Mouse (Mus musculus): ENCODE measurements around the gene Kif19a. TPM values are rescaled to one million over a fixed set of nuclear protein-coding genes. Genes with fewer than 3 reads are reported as not detected.

The Kif19a gene
- polyA plus RNA-seq, 1 experiment, result not detected

DNA sequence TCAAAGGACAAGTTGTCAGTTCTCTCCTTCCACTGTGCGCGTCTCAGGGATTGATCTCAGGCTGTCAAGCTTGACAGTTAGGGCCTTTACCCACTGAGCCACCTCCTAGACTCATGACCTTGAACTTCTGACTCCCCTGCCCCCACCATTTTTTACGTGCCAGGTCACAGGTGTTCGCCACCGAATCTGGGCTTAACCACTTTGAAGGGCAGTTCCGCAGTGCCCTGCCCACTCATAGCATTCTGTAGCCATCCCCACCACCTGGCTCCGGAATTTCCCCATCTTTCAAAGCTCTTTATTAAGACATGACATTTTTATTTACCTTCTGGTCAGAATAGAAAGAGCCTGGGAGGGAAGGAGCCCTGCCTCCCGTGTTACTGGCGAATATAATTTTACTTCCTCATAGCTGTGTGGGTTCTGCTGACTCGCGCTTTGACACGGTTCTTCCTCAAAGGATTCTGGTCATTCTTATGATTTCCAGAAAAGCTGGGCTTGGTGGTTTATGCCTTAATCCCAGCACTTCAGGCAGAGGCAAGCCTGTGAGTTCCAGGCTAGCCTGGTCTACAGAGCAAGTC lies 17.5 kb upstream of the Kif19a start:
- Histone ChIP-seq H3K9me3 (ENCODE audit: control insufficient read depth, low read length) (no peaks in the 10 kb centered on the region), H3K4me3 (replicated peaks) (no peak overlapping the region), H3K36me3 (ENCODE audit: control insufficient read depth) (no peaks in the 10 kb centered on the region), H3K27me3 (ENCODE audit: control insufficient read depth) (0 out of 2 replicates have a peak, but pooled peaks cover 2% of the 10 kb centered on the region), H3K4me1 (ENCODE audit: control insufficient read depth) (no peaks in the 10 kb centered on the region; the same call in 1 of the 2 replicates)
- TF ChIP-seq TAL1 (IDR thresholded peaks at IDR 0.05; ENCODE audit: low read length), result no peak
- TF ChIP-seq GATA1 (IDR thresholded peaks at IDR 0.05; ENCODE audit: low read length), result no peak

DNA sequence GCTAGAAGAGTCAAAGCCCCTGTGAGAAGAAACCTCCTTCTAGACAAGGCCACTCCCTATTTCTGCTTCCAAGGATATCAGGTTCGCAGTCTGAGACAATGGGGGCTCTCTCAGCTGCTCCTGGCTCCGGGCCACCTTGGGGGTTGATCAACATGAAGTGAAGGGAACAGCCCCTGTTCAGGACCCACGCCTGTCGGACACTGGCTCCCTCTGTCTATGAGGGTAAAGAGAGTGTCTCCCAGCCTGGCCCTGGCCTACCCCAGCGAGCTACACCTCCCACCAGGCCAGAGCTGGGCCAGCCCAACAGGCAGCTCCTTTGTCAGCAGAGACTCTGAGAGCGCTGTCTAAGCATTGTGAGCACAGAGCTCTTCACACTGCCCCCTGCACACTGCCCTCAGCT lies 4.7 kb downstream of the Kif19a start:
- Histone ChIP-seq H3K9me3 (ENCODE audit: control insufficient read depth, low read length) (no peaks in the 10 kb centered on the region), H3K27me3 (ENCODE audit: control insufficient read depth) (peaks cover 17% of the 10 kb centered on the region), H3K4me3 (replicated peaks) (no peak overlapping the region), H3K36me3 (ENCODE audit: control insufficient read depth) (no peaks in the 10 kb centered on the region), H3K4me1 (ENCODE audit: control insufficient read depth) (peaks cover 5% of the 10 kb centered on the region)
- no peak for TF ChIP-seq GATA1 (IDR thresholded peaks at IDR 0.05; ENCODE audit: low read length)
- no peak for TF ChIP-seq TAL1 (IDR thresholded peaks at IDR 0.05; ENCODE audit: low read length)

DNA sequence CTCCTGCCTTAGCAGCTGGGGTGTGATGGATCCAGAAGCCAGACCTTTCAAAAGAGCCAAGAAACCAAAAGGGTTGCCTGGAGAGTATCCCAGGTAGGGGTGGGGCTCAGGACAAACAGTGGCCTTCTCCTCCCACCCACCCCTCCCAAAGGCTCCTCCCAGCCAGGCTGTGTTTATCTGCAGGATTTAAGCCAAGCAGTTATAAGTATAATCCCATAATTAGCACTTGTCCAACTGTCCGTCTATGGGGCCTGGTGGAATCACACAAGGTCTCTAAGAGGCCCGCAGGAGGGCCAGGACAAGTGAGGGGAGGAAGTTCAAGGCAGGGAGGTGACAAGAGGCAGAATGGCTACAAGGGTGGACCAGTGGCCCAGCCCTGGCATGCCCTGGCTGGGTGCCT lies 6.7 kb downstream of the Kif19a start:
- no peak for TF ChIP-seq GATA1 (IDR thresholded peaks at IDR 0.05; ENCODE audit: low read length)
- TF ChIP-seq TAL1 (IDR thresholded peaks at IDR 0.05; ENCODE audit: low read length), result no peak
- no peak overlapping the region for H3K4me3 ChIP-seq (replicated peaks)
- no peaks in the 10 kb centered on the region for H3K36me3 ChIP-seq (ENCODE audit: control insufficient read depth)
- H3K27me3 ChIP-seq (ENCODE audit: control insufficient read depth), result peaks cover 3% of the 10 kb centered on the region
- H3K4me1 ChIP-seq (ENCODE audit: control insufficient read depth), result no peaks in the 10 kb centered on the region
- H3K9me3 ChIP-seq (ENCODE audit: control insufficient read depth, low read length), result no peaks in the 10 kb centered on the region

DNA sequence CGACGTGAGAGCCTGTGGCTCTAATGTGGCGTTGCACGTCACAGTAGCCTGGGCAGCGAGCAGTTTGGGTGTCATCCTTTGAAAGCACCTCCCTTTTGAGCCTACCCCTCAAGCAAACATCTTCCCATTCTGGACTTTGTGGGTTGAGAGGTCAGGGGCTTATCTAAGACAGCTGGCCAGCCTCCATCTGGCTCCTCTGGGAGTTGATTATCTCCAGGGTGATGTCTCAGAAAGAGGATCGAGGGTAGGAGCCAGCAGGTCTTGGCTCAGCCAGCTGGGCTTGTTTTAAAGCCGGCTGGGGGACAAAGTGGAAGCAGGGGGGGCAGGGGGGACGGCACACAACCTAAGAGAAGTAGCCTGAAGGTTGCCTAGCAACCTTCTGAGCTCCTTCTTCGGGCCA lies 14.9 kb downstream of the Kif19a start:
- H3K27me3 ChIP-seq (ENCODE audit: control insufficient read depth), result peaks cover 10% of the 10 kb centered on the region
- H3K9me3 ChIP-seq (ENCODE audit: control insufficient read depth, low read length), result no peaks in the 10 kb centered on the region
- TF ChIP-seq GATA1 (IDR thresholded peaks at IDR 0.05; ENCODE audit: low read length) (no peak), TAL1 (IDR thresholded peaks at IDR 0.05; ENCODE audit: low read length) (no peak)
- H3K4me3 ChIP-seq (replicated peaks), result no peak overlapping the region
- no peaks in the 10 kb centered on the region for H3K36me3 ChIP-seq (ENCODE audit: control insufficient read depth)
- H3K4me1 ChIP-seq (ENCODE audit: control insufficient read depth), result no peaks in the 10 kb centered on the region

DNA sequence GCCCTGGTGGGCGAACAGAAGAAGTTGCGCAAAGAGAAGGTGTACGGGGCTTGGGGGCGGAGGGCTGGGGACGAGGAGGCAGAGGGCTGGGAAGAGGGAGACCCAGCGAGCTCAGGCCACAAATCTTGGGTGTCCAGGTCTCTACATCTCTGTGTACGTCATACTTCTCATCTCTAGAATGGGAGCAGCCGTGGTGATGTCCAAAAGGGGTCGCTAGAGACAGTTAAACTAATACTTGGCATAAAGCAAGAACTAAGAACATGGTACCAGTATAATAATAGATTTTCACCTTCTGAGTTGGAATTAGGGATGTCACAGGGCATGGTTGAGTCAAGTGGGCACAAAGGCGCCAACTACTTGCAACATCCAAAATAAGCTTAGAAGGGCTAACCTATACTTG lies 20.7 kb downstream of the Kif19a start:
- Histone ChIP-seq H3K36me3 (ENCODE audit: control insufficient read depth) (no peaks in the 10 kb centered on the region), H3K27me3 (ENCODE audit: control insufficient read depth) (peaks cover 56% of the 10 kb centered on the region), H3K4me3 (replicated peaks) (no peak overlapping the region), H3K9me3 (ENCODE audit: control insufficient read depth, low read length) (no peaks in the 10 kb centered on the region), H3K4me1 (ENCODE audit: control insufficient read depth) (no peaks in the 10 kb centered on the region)
- TF ChIP-seq TAL1 (IDR thresholded peaks at IDR 0.05; ENCODE audit: low read length), result no peak
- TF ChIP-seq GATA1 (IDR thresholded peaks at IDR 0.05; ENCODE audit: low read length), result no peak

DNA sequence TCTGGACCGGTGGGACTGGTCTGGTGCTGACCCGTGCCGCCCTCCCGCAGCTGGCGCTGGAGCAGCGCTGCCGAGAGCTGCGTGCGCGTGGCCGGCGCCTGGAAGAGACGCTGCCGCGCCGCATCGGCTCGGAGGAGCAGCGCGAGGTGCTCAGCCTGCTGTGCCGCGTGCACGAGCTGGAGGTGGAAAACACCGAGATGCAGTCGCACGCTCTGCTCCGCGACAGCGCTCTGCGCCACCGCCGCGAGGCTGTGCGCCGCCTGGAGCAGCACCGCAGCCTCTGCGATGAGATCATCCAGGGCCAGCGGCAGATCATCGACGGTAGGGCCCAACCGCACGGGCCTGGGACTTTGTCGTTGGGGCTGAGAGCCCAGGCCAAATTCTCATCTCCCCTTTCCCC lies 21.1 kb downstream of the Kif19a start:
- Histone ChIP-seq H3K4me3 (replicated peaks) (no peak overlapping the region), H3K27me3 (ENCODE audit: control insufficient read depth) (peaks cover 59% of the 10 kb centered on the region), H3K9me3 (ENCODE audit: control insufficient read depth, low read length) (no peaks in the 10 kb centered on the region), H3K36me3 (ENCODE audit: control insufficient read depth) (no peaks in the 10 kb centered on the region), H3K4me1 (ENCODE audit: control insufficient read depth) (no peaks in the 10 kb centered on the region)
- no peak for TF ChIP-seq TAL1 (IDR thresholded peaks at IDR 0.05; ENCODE audit: low read length)
- TF ChIP-seq GATA1 (IDR thresholded peaks at IDR 0.05; ENCODE audit: low read length), result no peak

DNA sequence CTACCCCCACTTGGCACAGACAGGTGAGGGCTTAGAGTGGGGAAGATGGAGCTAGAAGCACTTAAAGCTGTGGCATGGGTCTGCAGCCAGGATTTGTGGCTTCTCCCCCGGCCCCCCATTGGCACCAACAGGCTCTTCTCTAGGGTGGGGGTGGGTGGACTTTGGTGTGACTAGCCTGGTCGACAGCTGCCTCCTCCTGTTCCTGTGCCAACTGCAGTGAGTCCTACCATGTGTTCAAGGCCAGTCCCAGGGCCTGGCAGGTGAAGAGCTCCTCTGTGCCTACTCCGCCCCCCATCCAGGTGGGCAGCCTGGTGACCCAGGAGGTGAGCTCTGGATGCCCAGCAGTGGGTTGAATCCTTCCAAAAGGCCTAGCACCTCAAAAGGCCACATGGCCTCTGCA lies 22.4 kb downstream of the Kif19a start:
- H3K9me3 ChIP-seq (ENCODE audit: control insufficient read depth, low read length), result no peaks in the 10 kb centered on the region
- H3K27me3 ChIP-seq (ENCODE audit: control insufficient read depth), result peaks cover 72% of the 10 kb centered on the region
- H3K4me1 ChIP-seq (ENCODE audit: control insufficient read depth), result no peaks in the 10 kb centered on the region
- no peak for TF ChIP-seq GATA1 (IDR thresholded peaks at IDR 0.05; ENCODE audit: low read length)
- no peaks in the 10 kb centered on the region for H3K36me3 ChIP-seq (ENCODE audit: control insufficient read depth)
- H3K4me3 ChIP-seq (replicated peaks), result no peak overlapping the region

DNA sequence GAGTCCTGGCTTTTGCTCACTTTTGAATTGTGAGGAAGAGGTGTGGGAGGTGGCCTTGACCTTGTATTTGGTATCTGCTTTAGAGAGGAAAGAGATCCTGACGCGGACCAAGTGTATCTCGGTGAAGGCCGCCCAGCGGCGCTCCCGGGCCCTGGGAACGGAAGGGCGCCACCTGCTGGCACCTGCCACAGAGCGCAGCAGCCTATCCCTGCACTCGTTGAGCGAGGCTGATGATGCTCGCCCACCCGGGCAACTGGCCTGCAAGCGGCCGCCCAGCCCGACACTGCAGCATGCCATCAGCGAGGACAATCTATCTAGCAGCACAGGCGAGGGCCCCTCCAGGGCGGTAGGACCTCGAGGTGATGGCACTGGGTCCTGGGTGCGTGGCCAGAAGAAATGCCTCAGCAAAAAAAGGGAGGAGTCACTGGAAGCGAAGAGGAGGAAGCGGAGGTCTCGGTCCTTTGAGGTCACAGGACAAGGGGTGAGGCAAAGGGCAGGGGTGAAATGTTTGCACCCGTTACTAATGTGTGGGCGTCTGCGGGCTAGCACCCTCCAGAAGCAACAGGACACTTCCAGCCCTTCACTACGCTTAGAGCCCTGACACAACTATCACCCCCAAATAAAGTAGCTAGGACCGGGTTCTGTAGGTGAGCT lies 24.0 kb downstream of the Kif19a start:
- H3K4me3 ChIP-seq (replicated peaks), result no peak overlapping the region
- H3K27me3 ChIP-seq (ENCODE audit: control insufficient read depth), result peaks cover 86% of the 10 kb centered on the region
- TF ChIP-seq TAL1 (IDR thresholded peaks at IDR 0.05; ENCODE audit: low read length) (no peak), GATA1 (IDR thresholded peaks at IDR 0.05; ENCODE audit: low read length) (no peak)
- no peaks in the 10 kb centered on the region for H3K9me3 ChIP-seq (ENCODE audit: control insufficient read depth, low read length)
- no peaks in the 10 kb centered on the region; the same call in 1 of the 2 replicates for H3K4me1 ChIP-seq (ENCODE audit: control insufficient read depth)
- H3K36me3 ChIP-seq (ENCODE audit: control insufficient read depth), result no peaks in the 10 kb centered on the region

DNA sequence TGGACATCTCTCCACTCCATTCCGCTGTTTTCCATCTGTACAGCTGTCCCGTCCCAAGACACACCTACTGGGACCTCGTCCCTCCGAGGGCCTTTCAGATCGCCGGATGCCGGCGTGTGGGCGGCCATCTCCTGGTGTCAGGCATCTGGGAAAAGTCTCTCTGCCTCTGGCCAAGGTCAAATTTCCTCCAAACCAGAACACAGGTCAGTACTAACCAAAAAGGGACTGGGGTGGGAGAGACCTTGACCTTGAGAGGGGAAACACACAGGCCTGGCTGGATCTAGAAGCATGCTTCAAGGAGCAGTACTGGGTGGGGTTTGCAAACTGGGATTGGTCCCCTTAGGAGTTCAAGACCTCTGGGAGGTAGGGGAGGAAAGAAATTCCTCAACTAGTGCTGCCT lies 24.5 kb downstream of the Kif19a start:
- Histone ChIP-seq H3K4me1 (ENCODE audit: control insufficient read depth) (no peaks in the 10 kb centered on the region; the same call in 1 of the 2 replicates), H3K36me3 (ENCODE audit: control insufficient read depth) (no peaks in the 10 kb centered on the region), H3K27me3 (ENCODE audit: control insufficient read depth) (peaks cover 84% of the 10 kb centered on the region), H3K4me3 (replicated peaks) (no peak overlapping the region), H3K9me3 (ENCODE audit: control insufficient read depth, low read length) (no peaks in the 10 kb centered on the region)
- TF ChIP-seq GATA1 (IDR thresholded peaks at IDR 0.05; ENCODE audit: low read length) (no peak), TAL1 (IDR thresholded peaks at IDR 0.05; ENCODE audit: low read length) (no peak)

Measured in erythroblast, embryonic 14.5 days (primary cell).